ENCODE assay signal across 7 mouse cellular contexts in the genomic region with DNA sequence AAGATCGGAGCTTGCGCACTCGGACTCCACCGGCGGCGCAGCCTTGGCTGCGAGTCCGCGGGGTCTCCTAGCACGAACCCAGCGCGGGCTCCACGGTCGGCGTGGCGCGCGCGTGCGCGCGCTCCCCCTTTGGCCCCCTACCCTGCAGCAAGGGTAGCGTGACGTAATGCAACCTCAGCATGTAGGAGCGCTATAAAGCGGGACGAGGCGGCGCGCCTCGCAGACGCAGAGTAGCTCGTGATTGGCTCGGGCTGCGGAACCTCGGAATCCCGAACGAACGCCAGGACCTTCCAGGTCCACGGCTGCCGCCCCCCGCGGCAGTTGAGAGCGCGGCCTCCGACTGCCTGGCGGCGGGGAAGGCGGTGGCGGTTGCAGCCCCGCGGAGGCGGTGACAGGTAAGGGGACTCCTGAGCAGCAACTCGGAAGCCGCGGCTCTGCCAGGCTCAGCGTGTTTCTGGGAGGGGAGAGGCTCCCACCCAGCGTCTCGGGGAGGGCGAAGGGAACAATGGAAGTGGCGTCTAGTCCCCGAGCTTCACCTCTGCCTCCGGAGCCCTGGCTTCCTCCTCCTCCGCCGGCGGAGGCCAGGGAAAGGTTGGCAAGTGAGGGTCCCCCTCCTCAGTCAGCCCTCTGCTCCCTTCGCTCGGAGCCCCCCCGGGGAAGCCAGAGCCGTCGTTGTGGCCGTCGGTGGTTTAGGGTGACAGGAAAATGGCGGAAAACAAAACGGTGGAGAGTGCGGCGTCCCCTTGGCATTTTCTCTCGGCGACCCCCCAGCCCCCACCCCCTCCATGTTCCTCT. TPM values are rescaled to one million over a fixed set of nuclear protein-coding genes. Genes with fewer than 3 reads are reported as not detected.
A peak's percentile ranks its signal among the peaks of the same experiment; 100 is the strongest.
DNase-seq lines count a peak whose midpoint lies in the region; ATAC-seq and TF ChIP-seq lines count a peak whose summit lies in the region.

A gene (plus strand): TSS at position 16 of the 795 bp plus-strand sequence.

- no peak for TF ChIP-seq CTCF in cortical plate, adult 2 months (IDR thresholded peaks at IDR 0.05; ENCODE audit: extremely low read depth, insufficient read depth, low read length)
- TF ChIP-seq CTCF in stomach, postnatal 0 days (IDR thresholded peaks at IDR 0.05; ENCODE audit: low read depth): peak; percentile 27; the same call in 1 of the 2 replicates

- no peak for TF ChIP-seq EP300 in stomach, postnatal 0 days (optimal IDR thresholded peaks at IDR 0.05)

- WGBS in limb, embryonic 11.5 days: 11% methylated on average over 36 of the region's 79 CpGs
- 27% methylated on average over 76 of the region's 79 CpGs for WGBS in midbrain, embryonic 13.5 days
- 11% methylated on average over 51 of the region's 79 CpGs for WGBS in stomach, postnatal 0 days

- no peaks in the 10 kb centered on the region for H3K27me3 ChIP-seq in limb, embryonic 11.5 days (ENCODE audit: control insufficient read depth, insufficient read depth, low read length)
- no peaks in the 10 kb centered on the region for H3K27me3 ChIP-seq in midbrain, embryonic 13.5 days
- no peaks in the 10 kb centered on the region for H3K27me3 ChIP-seq in stomach, postnatal 0 days (ENCODE audit: control insufficient read depth, insufficient read depth, low read length)

- H3K4me3 ChIP-seq in cortical plate, adult 2 months (ENCODE audit: insufficient read depth, low read length): peak within 1 kb of the TSS; percentile 48
- peak within 1 kb of the TSS; percentile 54 for H3K4me3 ChIP-seq in limb, embryonic 11.5 days (ENCODE audit: low read depth, low read length)
- peak within 1 kb of the TSS; percentile 64 for H3K4me3 ChIP-seq in midbrain, embryonic 13.5 days (replicated peaks)
- H3K4me3 ChIP-seq in stomach, postnatal 0 days (ENCODE audit: low read depth, low read length): peak within 1 kb of the TSS; percentile 56

- no peaks in the 10 kb centered on the region for H3K4me1 ChIP-seq in cortical plate, adult 2 months (ENCODE audit: control insufficient read depth, insufficient read depth, low read length)
- H3K4me1 ChIP-seq in limb, embryonic 11.5 days (ENCODE audit: control insufficient read depth, insufficient read depth, low read length): no peaks in the 10 kb centered on the region
- H3K4me1 ChIP-seq in midbrain, embryonic 13.5 days (replicated peaks): no peaks in the 10 kb centered on the region
- no peaks in the 10 kb centered on the region for H3K4me1 ChIP-seq in stomach, postnatal 0 days (replicated peaks; ENCODE audit: control insufficient read depth, insufficient read depth)

- H3K9ac ChIP-seq in limb, embryonic 11.5 days (ENCODE audit: low read length): peak within 1 kb of the TSS; percentile 72
- H3K9ac ChIP-seq in midbrain, embryonic 13.5 days (replicated peaks): peak within 1 kb of the TSS; percentile 83
- peak within 1 kb of the TSS; percentile 59 for H3K9ac ChIP-seq in stomach, postnatal 0 days (ENCODE audit: low read length)

- H3K9me3 ChIP-seq in limb, embryonic 11.5 days (ENCODE audit: control insufficient read depth, low read length): no peaks in the 10 kb centered on the region
- no peaks in the 10 kb centered on the region for H3K9me3 ChIP-seq in midbrain, embryonic 13.5 days
- no peaks in the 10 kb centered on the region for H3K9me3 ChIP-seq in stomach, postnatal 0 days (ENCODE audit: control insufficient read depth, low read length)

- TF ChIP-seq POLR2A in cortical plate, adult 2 months (IDR thresholded peaks at IDR 0.05; ENCODE audit: extremely low read depth, insufficient read depth, low read length): peak; percentile 91

- H3K36me3 ChIP-seq in limb, embryonic 11.5 days (ENCODE audit: control insufficient read depth, insufficient read depth, low read length): no peaks in the 10 kb centered on the region
- no peaks in the 10 kb centered on the region for H3K36me3 ChIP-seq in midbrain, embryonic 13.5 days
- no peaks in the 10 kb centered on the region for H3K36me3 ChIP-seq in stomach, postnatal 0 days (ENCODE audit: control insufficient read depth, insufficient read depth, low read length)

- DNase-seq in brain, adult 2 months (ENCODE audit: low read depth, low spot score): peak; percentile 90
- peak; percentile 3 to 12 for DNase-seq in heart, adult 18-20 months
- peak; percentile 44 for DNase-seq in kidney, adult 18-20 months
- DNase-seq in limb, embryonic 11.5 days (ENCODE audit: low spot score): peak; percentile 85
- DNase-seq in stomach, postnatal 0 days (ENCODE audit: low spot score): peak; percentile 68

- ATAC-seq in limb, embryonic 11.5 days (ENCODE audit: insufficient number of reproducible peaks, low FRiP score, low TSS enrichment, low read depth): peak; percentile 98
- ATAC-seq in midbrain, embryonic 13.5 days: peak; percentile 97
- peak; percentile 97 for ATAC-seq in stomach, postnatal 0 days (ENCODE audit: low FRiP score, low TSS enrichment)

- H3K4me2 ChIP-seq in limb, embryonic 11.5 days (ENCODE audit: low read depth, severe bottlenecking): peak within 1 kb of the TSS; percentile 29
- peak within 1 kb of the TSS; percentile 48 for H3K4me2 ChIP-seq in midbrain, embryonic 13.5 days (replicated peaks)
- H3K4me2 ChIP-seq in stomach, postnatal 0 days (replicated peaks; ENCODE audit: low read depth): peak within 1 kb of the TSS; percentile 59

- peak within 1 kb of the TSS; percentile 64; the same call in 1 of the 2 replicates for H3K27ac ChIP-seq in cortical plate, adult 2 months (ENCODE audit: insufficient read depth, low read length)
- peak within 1 kb of the TSS; percentile 70; the same call in 1 of the 2 replicates for H3K27ac ChIP-seq in limb, embryonic 11.5 days (replicated peaks; ENCODE audit: low read depth, low read length)
- H3K27ac ChIP-seq in midbrain, embryonic 13.5 days: peak within 1 kb of the TSS; percentile 92
- peak within 1 kb of the TSS; percentile 63 for H3K27ac ChIP-seq in stomach, postnatal 0 days (replicated peaks)

RNA-seq across cellular contexts. Expression of the gene that starts here (rescaled TPM):
- polyA plus RNA-seq in cortical plate, adult 2 months (2012; rRNA removed): 8.9 and 9.1 TPM in 2 replicates
- under 1 TPM; 0.12 to 0.13 TPM for total RNA-seq in heart, adult 18-20 months (2021)
- 17.8 and 18.0 TPM in 2 replicates for polyA plus RNA-seq in limb, embryonic 11.5 days (2014; fragmentation: Nextera tagmentation; extraction: Ambion mirVana)
- 35.2 and 35.7 TPM in 2 replicates for polyA plus RNA-seq in midbrain, embryonic 13.5 days (2015; fragmentation: Nextera tagmentation; extraction: Ambion mirVana)
- polyA plus RNA-seq in stomach, postnatal 0 days (2015; fragmentation: Nextera tagmentation; extraction: Ambion mirVana): 2.5 and 3.0 TPM in 2 replicates

Comparison
In these comparisons a context has a peak if more than half of its experiments do, and no peak if none do; other contexts are left out.
1. Peak in every context shown above with its lines: DNase-seq, ATAC-seq, H3K4me3 ChIP-seq and H3K27ac ChIP-seq.
2. Peak in DNase-seq in heart, adult 18-20 months; RNA of the gene not detected or under 1 TPM.
3. DNase-seq: peak in every context shown above with its lines; median percentile 90 in brain, adult 2 months; 85 in limb, embryonic 11.5 days; 68 in stomach, postnatal 0 days; 44 in kidney, adult 18-20 months; 8 in heart, adult 18-20 months.